Mouse (Mus musculus) forebrain, embryonic 16.5 days (tissue): Measurements from ENCODE around the gene Ifitm2. TPM values are rescaled to one million over a fixed set of nuclear protein-coding genes. Genes with fewer than 3 reads are reported as not detected.

ENCODE experiments used
- ATAC-seq: fragments of 200-750 bp; cut with Nextera tagmentation; 2 replicates; pipeline ENCODE4 v1.8.0; 2017; ENCODE audit warnings: mild to moderate bottlenecking, moderate library complexity
- H3K27ac ChIP-seq: fragments of 300-500 bp; sonication (generic); 2 replicates; pipeline ENCODE4 v1.5.1; 2014; ENCODE audit warnings: low read length, control low read depth
- H3K27me3 ChIP-seq: fragments of 300-500 bp; sonication (generic); replicated peaks from 2 replicates; pipeline ENCODE4 v1.6.1; 2014; ENCODE audit warnings: low read length; ENCODE audit not compliant: control insufficient read depth, insufficient read depth
- H3K36me3 ChIP-seq: fragments of 300-500 bp; sonication (generic); 2 replicates; pipeline ENCODE4 v1.6.1; 2014; ENCODE audit not compliant: control insufficient read depth, insufficient read depth
- H3K4me1 ChIP-seq: fragments of 300-500 bp; sonication (generic); replicated peaks from 2 replicates; pipeline ENCODE4 v1.6.1; 2014; ENCODE audit warnings: low read length; ENCODE audit not compliant: control insufficient read depth, insufficient read depth
- H3K4me2 ChIP-seq: fragments of 300-500 bp; sonication (generic); 2 replicates; pipeline ENCODE4 v1.6.1; 2014; ENCODE audit warnings: mild to moderate bottlenecking, low read length, control low read depth
- H3K4me3 ChIP-seq: fragments of 300-500 bp; sonication (generic); replicated peaks from 2 replicates; pipeline ENCODE4 v1.5.1; 2014; ENCODE audit warnings: mild to moderate bottlenecking, low read length, control low read depth
- H3K9ac ChIP-seq: fragments of 300-500 bp; sonication (generic); replicated peaks from 2 replicates; pipeline ENCODE4 v1.6.1; 2014; ENCODE audit warnings: low read depth, low read length, control low read depth
- H3K9me3 ChIP-seq: fragments of 300-500 bp; sonication (generic); 2 replicates; pipeline ENCODE4 v1.6.1; 2016; ENCODE audit warnings: low read length; ENCODE audit not compliant: control insufficient read depth
- WGBS: fragments of 180-500 bp; shearing (Covaris S2); extraction: QIAGEN DNeasy Blood & Tissue Kit; methylation state at CpG from one replicate; pipeline ENCODE4 v1.1.7; 2014; 5-methylcytosine and 5-hydroxymethylcytosine counted together
- polyA plus RNA-seq: library from polyadenylated mRNA; unstranded; fragments of >200 nt; fragmentation: Nextera tagmentation; extraction: Ambion mirVana; gene quantifications from 2 replicates; pipeline ENCODE4 v1.2.1, GENCODE M21; 2015

The Ifitm2 gene
- 126 and 150 TPM in 2 replicates for polyA plus RNA-seq

GRCm38 (mm10) chr7:140955758-140956555 is at the start of gene Ifitm2, which contains the start of gene Gm45717:
Gene Ifitm2 (minus strand): TSS chr7:140955987.
Gene Gm45717 (minus strand): TSS chr7:140955937.
- peak within 1 kb of the TSS; percentile 36 for H3K4me3 ChIP-seq
- H3K27me3 ChIP-seq: 0 out of 2 replicates have a peak, but pooled peaks cover 2% of the 10 kb centered on the region
- ATAC-seq: peak; percentile 64; the same call in 1 of the 2 replicates
- H3K9ac ChIP-seq: peak within 1 kb of the TSS; percentile 39
- no peaks in the 10 kb centered on the region for H3K9me3 ChIP-seq
- no peaks in the 10 kb centered on the region for H3K36me3 ChIP-seq
- peak within 1 kb of the TSS; percentile 50 for H3K4me2 ChIP-seq
- H3K27ac ChIP-seq: no peak within 1 kb of the TSS
- WGBS: 24% methylated on average over 11 of the region's 11 CpGs
- peaks cover 8% of the 10 kb centered on the region for H3K4me1 ChIP-seq

- Histone ChIP-seq H3K4me2 (no peak overlapping the region), H3K36me3 (no peaks in the 10 kb centered on the region), H3K4me3 (no peak overlapping the region), H3K4me1 (no peaks in the 10 kb centered on the region), H3K9ac (no peak overlapping the region), H3K27ac (no peak overlapping the region), H3K9me3 (no peaks in the 10 kb centered on the region), H3K27me3 (no peaks in the 10 kb centered on the region)
- 81% methylated on average over 5 of the region's 5 CpGs for WGBS
- no peak for ATAC-seq
These were observed 47.6 kb upstream of the Ifitm2 start for GRCm38 (mm10) chr7:141003248-141004010.

GRCm38 (mm10) chr7:141000881-141001708 is 45.3 kb upstream of the Ifitm2 start:
- Histone ChIP-seq H3K4me1 (no peaks in the 10 kb centered on the region), H3K9ac (no peak overlapping the region), H3K4me2 (no peak overlapping the region), H3K27ac (no peak overlapping the region), H3K4me3 (no peak overlapping the region), H3K9me3 (no peaks in the 10 kb centered on the region), H3K27me3 (no peaks in the 10 kb centered on the region), H3K36me3 (no peaks in the 10 kb centered on the region)
- no peak for ATAC-seq
- WGBS: 75% methylated on average over 15 of the region's 15 CpGs

- Histone ChIP-seq H3K9ac (no peak overlapping the region), H3K27ac (no peak overlapping the region), H3K4me1 (no peaks in the 10 kb centered on the region), H3K9me3 (no peaks in the 10 kb centered on the region), H3K4me2 (no peak overlapping the region), H3K36me3 (no peaks in the 10 kb centered on the region), H3K27me3 (no peaks in the 10 kb centered on the region), H3K4me3 (no peak overlapping the region)
- no peak for ATAC-seq
- 92% methylated on average over 11 of the region's 11 CpGs for WGBS
These were observed 43.3 kb upstream of the Ifitm2 start for GRCm38 (mm10) chr7:140998853-140999700.

GRCm38 (mm10) chr7:140997817-140998216 is 42.0 kb upstream of the Ifitm2 start:
- no peak for ATAC-seq
- no peaks in the 10 kb centered on the region for H3K9me3 ChIP-seq
- no peaks in the 10 kb centered on the region for H3K4me1 ChIP-seq
- no peak overlapping the region for H3K4me2 ChIP-seq
- H3K27ac ChIP-seq: no peak overlapping the region
- no peaks in the 10 kb centered on the region for H3K27me3 ChIP-seq
- H3K9ac ChIP-seq: no peak overlapping the region
- 57% methylated on average over 1 of the region's 1 CpGs for WGBS
- no peak overlapping the region for H3K4me3 ChIP-seq
- H3K36me3 ChIP-seq: no peaks in the 10 kb centered on the region

- no peaks in the 10 kb centered on the region for H3K27me3 ChIP-seq
- 90% methylated on average over 14 of the region's 14 CpGs for WGBS
- no peak overlapping the region for H3K9ac ChIP-seq
- no peaks in the 10 kb centered on the region for H3K4me1 ChIP-seq
- no peak for ATAC-seq
- no peak overlapping the region for H3K4me3 ChIP-seq
- no peak overlapping the region for H3K4me2 ChIP-seq
- H3K36me3 ChIP-seq: no peaks in the 10 kb centered on the region
- no peak overlapping the region for H3K27ac ChIP-seq
- H3K9me3 ChIP-seq: no peaks in the 10 kb centered on the region
These were observed 35.4 kb upstream of the Ifitm2 start for GRCm38 (mm10) chr7:140991117-140991689.

GRCm38 (mm10) chr7:140990622-140991021 is 34.8 kb upstream of the Ifitm2 start:
- Histone ChIP-seq H3K4me3 (no peak overlapping the region), H3K9me3 (no peaks in the 10 kb centered on the region), H3K4me1 (no peaks in the 10 kb centered on the region), H3K36me3 (no peaks in the 10 kb centered on the region), H3K9ac (no peak overlapping the region), H3K4me2 (no peak overlapping the region), H3K27me3 (no peaks in the 10 kb centered on the region), H3K27ac (no peak overlapping the region)
- ATAC-seq: no peak
- 67% methylated on average over 5 of the region's 5 CpGs for WGBS

- H3K4me3 ChIP-seq: no peak overlapping the region
- H3K9ac ChIP-seq: no peak overlapping the region
- H3K9me3 ChIP-seq: no peaks in the 10 kb centered on the region
- WGBS: 81% methylated on average over 6 of the region's 6 CpGs
- ATAC-seq: no peak
- H3K36me3 ChIP-seq: no peaks in the 10 kb centered on the region
- no peaks in the 10 kb centered on the region for H3K4me1 ChIP-seq
- no peak overlapping the region for H3K27ac ChIP-seq
- H3K27me3 ChIP-seq: no peaks in the 10 kb centered on the region
- H3K4me2 ChIP-seq: no peak overlapping the region
These were observed 34.4 kb upstream of the Ifitm2 start for GRCm38 (mm10) chr7:140990185-140990584.
